ENCODE assay signal across 8 mouse cellular contexts in genomic region chr11:108023188-108023587, GRCm38 (mm10).
DNase-seq lines count a peak whose midpoint lies in the region; ATAC-seq and TF ChIP-seq lines count a peak whose summit lies in the region.
"Had no signal": no experiment of that assay in that cellular context is flagged by ENCODE, and none has a peak within 500 bp of the region (broad histone marks: within the 10 kb centered on the region; RNA-seq: fewer than 3 reads in every experiment).

No protein-coding gene starts in this region.

- H3K9ac ChIP-seq in intestine, postnatal 0 days (ENCODE audit: low read depth, low read length) = no peak overlapping the region

- no peak for TF ChIP-seq CTCF in E14TG2a.4 (conservative IDR thresholded peaks at IDR 0.05; ENCODE audit: low read length)
- no peak for TF ChIP-seq CTCF in intestine, postnatal 0 days (IDR thresholded peaks at IDR 0.05; ENCODE audit: low read depth)

- H3K36me3 ChIP-seq in E14TG2a.4 (ENCODE audit: insufficient read depth, low read length) = no peaks in the 10 kb centered on the region
- H3K36me3 ChIP-seq in intestine, postnatal 0 days (ENCODE audit: control insufficient read depth, insufficient read depth) = no peaks in the 10 kb centered on the region

- H3K27me3 ChIP-seq in E14TG2a.4 (ENCODE audit: insufficient read depth, low read length) = peaks cover 12% of the 10 kb centered on the region
- no peaks in the 10 kb centered on the region for H3K27me3 ChIP-seq in intestine, postnatal 0 days (replicated peaks; ENCODE audit: control insufficient read depth, insufficient read depth, low read length)

- DNase-seq in adrenal gland, adult 8-10 months = peak; percentile 5
- peak; percentile 57 to 80 for DNase-seq in frontal cortex, adult 2 months (ENCODE audit: extremely low spot score in 1 of 2, low spot score in 1 of 2)
- peak; percentile 59 to 73 for DNase-seq in layer of hippocampus, postnatal 25 days (ENCODE audit: extremely low spot score in 1 of 2, low spot score in 1 of 2)
- peak; percentile 89 for DNase-seq in right cerebral cortex, adult 18-20 months

- H3K4me2 ChIP-seq in intestine, postnatal 0 days (replicated peaks; ENCODE audit: low read depth) = no peak overlapping the region

- H3K4me3 ChIP-seq in E14TG2a.4 (replicated peaks; ENCODE audit: low read length) = 0 out of 2 replicates have a peak overlapping the region, but pooled peaks have one; percentile 13
- H3K4me3 ChIP-seq in intestine, postnatal 0 days (ENCODE audit: low read depth, low read length) = no peak overlapping the region

- WGBS in intestine, postnatal 0 days = 42% methylated on average over 14 of the region's 14 CpGs

- H3K4me1 ChIP-seq in E14TG2a.4 (replicated peaks; ENCODE audit: low read depth, low read length) = peaks cover 9% of the 10 kb centered on the region
- H3K4me1 ChIP-seq in intestine, postnatal 0 days (replicated peaks; ENCODE audit: control insufficient read depth, insufficient read depth, low read length) = no peaks in the 10 kb centered on the region; the same call in none of the 2 replicates

- H3K9me3 ChIP-seq in E14TG2a.4 (ENCODE audit: low read length) = no peaks in the 10 kb centered on the region
- no peaks in the 10 kb centered on the region for H3K9me3 ChIP-seq in intestine, postnatal 0 days (ENCODE audit: control insufficient read depth)

- ATAC-seq in intestine, postnatal 0 days = no peak
- no peak for ATAC-seq in erythroid progenitor cell, adult 5-6 weeks (replicated peaks; ENCODE audit: low FRiP score, poor library complexity, severe bottlenecking)

- H3K27ac ChIP-seq in intestine, postnatal 0 days (ENCODE audit: low read depth, low read length) = no peak overlapping the region
- H3K27ac ChIP-seq: macrophage had no signal

Comparison
In these comparisons a context has a peak if more than half of its experiments do, and no peak if none do; other contexts are left out.
1. DNase-seq: peak in every context shown above with its lines; median percentile 89 in right cerebral cortex, adult 18-20 months; 68 in frontal cortex, adult 2 months; 66 in layer of hippocampus, postnatal 25 days; 5 in adrenal gland, adult 8-10 months.